Mouse (Mus musculus) G1E-ER4 (cell line): ENCODE data around the gene Adss. TPM values are rescaled to one million over a fixed set of nuclear protein-coding genes. Genes with fewer than 3 reads are reported as not detected.

Source experiments
- GATA1 ChIP-seq: IDR thresholded peaks from one replicate; pipeline ENCODE4 v1.8.0; 2012; ENCODE audit warnings: low read length, inconsistent platforms
- polyA plus RNA-seq: library from polyadenylated mRNA; stranded (reverse); fragments of >175 nt; gene quantifications from 2 replicates; pipeline ENCODE4 v1.2.3, GENCODE M21; 2012

Adss gene
- polyA plus RNA-seq, 1 experiment, result 43.4 TPM

- no peak for TF ChIP-seq GATA1
Measured at GRCm38 (mm10) chr1:177737505-177738105, 58.7 kb downstream of the Adss start.

- no peak for TF ChIP-seq GATA1
Measured at GRCm38 (mm10) chr1:177731973-177732372, 64.3 kb downstream of the Adss start.

GRCm38 (mm10) chr1:177729043-177730024 lies 67.0 kb downstream of the Adss start, which contains the start of gene 1700016C15Rik:
1700016C15Rik (plus strand) TSS chr1:177729814.
- no peak for TF ChIP-seq GATA1

DNA sequence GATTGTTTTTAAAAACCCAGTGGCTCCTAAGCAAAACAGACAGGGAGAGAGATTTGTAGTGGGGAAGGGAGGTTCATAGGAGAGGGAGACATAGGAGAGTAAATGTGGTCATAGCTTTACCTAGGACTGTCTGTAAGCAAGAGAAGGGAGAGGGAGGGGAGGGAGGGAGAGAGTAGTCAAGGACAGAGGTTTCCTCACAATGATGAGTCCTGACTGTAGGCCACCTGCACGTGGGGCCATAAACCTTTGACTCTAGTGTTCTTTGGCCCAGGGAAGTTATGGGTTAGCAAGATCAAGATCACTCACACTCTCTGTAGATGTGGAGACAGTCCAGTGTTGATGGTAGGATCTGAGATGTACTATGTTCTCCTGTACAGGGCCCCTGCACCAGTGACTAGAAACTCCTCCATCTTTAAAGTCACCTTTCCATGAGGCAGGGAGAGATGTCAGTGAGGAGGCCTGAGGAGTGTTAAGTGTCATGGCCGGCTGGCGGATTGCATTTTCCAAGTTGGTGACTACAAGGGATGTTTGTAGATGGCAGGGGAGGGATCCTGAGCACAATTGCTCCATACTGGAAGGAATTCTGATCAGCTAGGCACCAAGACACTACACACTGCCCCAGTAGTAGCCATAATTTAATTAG lies 68.3 kb downstream of the Adss start:
- TF ChIP-seq GATA1, result no peak

- TF ChIP-seq GATA1, result no peak
Measured at GRCm38 (mm10) chr1:177726870-177727269, 69.4 kb downstream of the Adss start.

DNA sequence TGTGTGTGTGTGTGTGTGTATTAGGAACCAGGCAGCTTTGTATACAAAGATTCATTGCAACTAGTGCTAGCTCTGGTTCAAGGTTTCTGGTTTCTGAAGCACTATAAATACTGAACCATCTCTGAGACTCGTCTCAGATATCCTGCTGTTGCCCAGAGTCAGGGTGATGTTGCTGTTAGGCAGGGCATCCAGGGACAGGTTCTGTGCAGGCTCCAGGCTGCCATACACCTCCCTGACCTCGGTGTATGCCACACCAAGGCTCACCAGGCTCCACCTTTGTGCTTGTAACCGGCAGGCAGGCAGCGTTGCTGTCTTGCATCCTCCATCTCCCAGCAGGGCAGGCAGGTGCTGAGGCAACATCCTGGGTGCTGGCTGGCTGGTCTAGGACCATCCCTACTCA lies 72.5 kb downstream of the Adss start:
- no peak for TF ChIP-seq GATA1

DNA sequence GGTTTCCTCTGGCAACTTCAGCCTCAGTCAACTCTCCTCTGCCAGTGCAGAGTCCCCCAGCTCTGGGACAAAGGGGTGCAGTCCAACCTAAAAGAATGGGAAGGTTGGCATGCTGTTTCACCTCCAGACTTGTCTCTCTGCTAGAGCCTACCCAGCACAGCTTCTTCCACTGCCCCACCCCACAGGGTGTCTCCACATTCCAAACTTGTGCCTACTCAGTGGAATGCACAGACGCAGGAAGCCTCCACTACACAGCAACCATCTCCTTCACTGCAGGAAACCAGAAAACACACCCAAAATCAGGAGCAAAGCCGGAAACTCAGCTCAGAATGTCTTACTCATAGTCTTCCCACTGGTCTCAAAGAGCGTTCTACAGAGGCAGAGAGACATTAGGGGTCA lies 77.3 kb downstream of the Adss start:
- TF ChIP-seq GATA1, result no peak

DNA sequence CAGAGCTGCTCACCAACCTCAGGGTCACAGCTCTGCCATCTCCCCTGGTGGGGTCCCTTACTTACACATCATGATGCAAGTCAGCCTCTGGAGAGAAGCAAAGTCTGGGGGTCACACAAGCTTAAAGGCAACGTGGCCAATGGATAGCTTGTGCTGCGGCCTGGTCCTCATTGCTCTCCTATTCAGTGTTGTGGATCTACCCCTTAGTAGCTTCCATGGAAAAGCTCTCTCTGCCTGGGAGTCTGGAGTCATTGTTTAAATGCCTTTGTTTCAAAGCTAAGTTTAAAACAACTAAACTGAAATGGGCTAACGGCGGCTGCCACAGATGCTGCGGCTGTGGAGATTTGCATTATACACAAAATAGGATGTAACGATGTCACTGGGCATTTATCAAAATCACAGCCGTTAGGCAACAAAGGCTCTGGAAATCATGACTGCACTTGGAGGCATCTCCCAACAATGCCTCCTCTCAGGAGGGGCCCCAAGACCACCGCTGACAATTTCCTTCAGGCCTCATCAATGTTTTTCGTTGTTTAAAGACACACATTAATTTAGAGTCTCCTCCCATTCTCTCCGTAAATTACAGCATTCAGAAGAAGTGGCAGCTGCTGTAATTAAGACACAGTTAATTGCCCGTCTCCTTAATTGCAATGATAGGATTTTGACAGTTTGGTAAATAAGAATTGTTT lies 77.8 kb downstream of the Adss start:
- no peak for TF ChIP-seq GATA1

GRCm38 (mm10) chr1:177717057-177717835 lies 79.1 kb downstream of the Adss start:
- no peak for TF ChIP-seq GATA1

- peak; percentile 24 for TF ChIP-seq GATA1
Measured at GRCm38 (mm10) chr1:177716448-177716847, 79.9 kb downstream of the Adss start.

DNA sequence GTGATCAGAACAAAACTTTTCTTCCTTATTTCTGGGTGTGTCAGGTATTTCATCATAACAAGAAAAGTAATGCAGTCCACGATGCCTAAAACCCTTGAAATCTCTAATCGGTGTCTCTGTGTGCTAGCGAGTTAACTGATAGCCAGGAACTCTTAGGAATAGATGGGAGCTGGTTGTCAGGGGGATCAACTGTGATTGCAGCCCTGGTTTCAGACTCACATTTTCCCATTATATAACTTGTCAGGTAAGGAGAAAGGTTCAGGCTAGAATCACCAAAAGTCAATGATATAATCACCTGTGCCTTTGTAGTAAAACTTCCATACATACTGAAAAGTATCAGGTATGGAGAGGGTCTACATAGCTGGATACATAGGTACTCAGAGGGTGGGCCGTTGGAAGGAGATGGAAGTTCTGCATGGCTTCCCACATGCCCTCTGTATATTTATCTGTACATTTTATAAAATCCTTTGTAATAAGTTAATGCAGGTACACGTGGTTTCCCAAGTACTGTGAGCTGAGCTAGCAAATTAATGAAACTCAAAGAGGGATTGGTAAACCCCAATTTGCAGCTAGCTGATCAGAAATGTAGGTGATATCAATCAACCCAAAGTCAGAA lies 81.8 kb downstream of the Adss start:
- no peak for TF ChIP-seq GATA1

DNA sequence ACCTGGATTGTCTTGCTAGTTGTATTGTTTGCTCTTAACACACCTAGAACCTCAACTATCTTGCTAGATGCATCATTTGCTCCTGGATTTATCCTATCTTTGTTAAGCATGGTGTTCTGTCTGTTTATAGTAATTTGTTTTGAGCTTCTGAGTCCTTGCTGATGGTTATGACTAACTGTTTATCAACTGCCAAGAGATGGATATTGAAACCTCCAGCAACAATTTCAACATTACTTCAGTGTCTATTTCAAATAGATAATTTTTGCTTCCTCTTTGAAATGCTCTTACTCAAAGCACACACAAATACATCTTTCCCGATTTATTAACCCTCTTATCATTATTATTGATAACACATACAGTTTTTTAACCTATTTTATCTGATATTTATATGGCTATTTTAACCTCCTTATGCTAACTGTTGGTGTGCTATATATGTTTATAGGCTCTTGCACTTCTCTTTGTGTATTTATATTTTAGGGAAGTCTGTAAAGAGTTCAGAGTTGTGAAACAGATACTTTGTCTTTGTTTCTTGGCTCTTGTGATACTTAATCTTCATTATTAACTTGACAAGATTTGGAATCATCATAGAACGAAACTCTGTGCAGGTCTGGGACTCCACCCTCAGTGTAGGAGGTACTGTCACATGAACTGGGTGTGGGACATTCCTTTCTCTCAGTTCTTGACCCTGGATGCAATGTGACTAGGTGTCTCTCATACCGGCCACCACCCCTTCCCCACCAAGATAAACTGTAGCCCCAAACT lies 82.5 kb downstream of the Adss start:
- no peak for TF ChIP-seq GATA1

Other genes with a start within 250 kb of the Adss start
- gene 1700016C15Rik, start 66.7 kb downstream of the Adss start, polyA plus RNA-seq, result not detected in 2 replicates
- not detected in 2 replicates for gene Catspere2, start 186.9 kb upstream of the Adss start, polyA plus RNA-seq